18 mouse cellular contexts compared by ENCODE assay signal in genomic region chr11:53981396-53981795, GRCm38 (mm10). TPM values are rescaled to one million over a fixed set of nuclear protein-coding genes. Genes with fewer than 3 reads are reported as not detected.
DNase-seq lines count a peak whose midpoint lies in the region; ATAC-seq lines count a peak whose summit lies in the region.
"Had no signal": no experiment of that assay in that cellular context is flagged by ENCODE, and none has a peak within 500 bp of the region (broad histone marks: within the 10 kb centered on the region; RNA-seq: fewer than 3 reads in every experiment).

No protein-coding gene starts in this region.

- no peak overlapping the region for H3K9ac ChIP-seq in heart, embryonic 12.5 days
- H3K9ac ChIP-seq in midbrain, embryonic 11.5 days (ENCODE audit: low read length) = no peak overlapping the region
- no peak overlapping the region for H3K9ac ChIP-seq in midbrain, embryonic 13.5 days (replicated peaks)

- no peak overlapping the region for H3K4me2 ChIP-seq in heart, embryonic 12.5 days
- H3K4me2 ChIP-seq in midbrain, embryonic 11.5 days = no peak overlapping the region
- no peak overlapping the region for H3K4me2 ChIP-seq in midbrain, embryonic 13.5 days (replicated peaks)

- ATAC-seq in heart, embryonic 12.5 days (ENCODE audit: insufficient number of reproducible peaks, low FRiP score) = no peak
- ATAC-seq in midbrain, embryonic 11.5 days (ENCODE audit: low FRiP score) = no peak
- ATAC-seq in midbrain, embryonic 13.5 days = no peak
- ATAC-seq: activated CD4-positive, CD25-positive, alpha-beta regulatory T cell, adult 4 months; CD4-positive, CD25-positive, alpha-beta regulatory T cell, adult 4 months; Patski had no signal

- no peak overlapping the region for H3K27ac ChIP-seq in heart, embryonic 12.5 days (ENCODE audit: poor library complexity, severe bottlenecking)
- no peak overlapping the region for H3K27ac ChIP-seq in midbrain, embryonic 11.5 days (ENCODE audit: low read depth, low read length)
- no peak overlapping the region for H3K27ac ChIP-seq in midbrain, embryonic 13.5 days

- peaks cover 9% of the 10 kb centered on the region; the same call in 1 of the 2 replicates for H3K4me1 ChIP-seq in heart, embryonic 12.5 days (replicated peaks)
- peaks cover 2% of the 10 kb centered on the region for H3K4me1 ChIP-seq in midbrain, embryonic 11.5 days (ENCODE audit: control insufficient read depth, insufficient read depth, low read length)
- H3K4me1 ChIP-seq in midbrain, embryonic 13.5 days (replicated peaks) = peaks cover 7% of the 10 kb centered on the region

- H3K4me3 ChIP-seq in heart, embryonic 12.5 days = no peak overlapping the region
- no peak overlapping the region for H3K4me3 ChIP-seq in midbrain, embryonic 11.5 days (ENCODE audit: low read depth, low read length)
- no peak overlapping the region for H3K4me3 ChIP-seq in midbrain, embryonic 13.5 days (replicated peaks)

- DNase-seq in heart, adult 11 months = peak; percentile 64
- DNase-seq in midbrain, embryonic 11.5 days (ENCODE audit: low spot score, missing footprints) = peak; percentile 83
- DNase-seq: adrenal gland, adult 2 months; adrenal gland, adult 8-10 months; adrenal gland, postnatal 10 days; adrenal gland, postnatal 14 days; adrenal gland, postnatal 25 days; adrenal gland, postnatal 36 days; B cell, adult 2 months; cerebellum, adult 11 months; cerebellum, adult 11-12 months; cerebellum, adult 18-20 months had no signal

- H3K27me3 ChIP-seq in heart, embryonic 12.5 days (replicated peaks) = peaks cover 7% of the 10 kb centered on the region; the same call in 1 of the 2 replicates
- peaks cover 6% of the 10 kb centered on the region; the same call in 1 of the 2 replicates for H3K27me3 ChIP-seq in midbrain, embryonic 11.5 days (ENCODE audit: control insufficient read depth, insufficient read depth, low read length)
- H3K27me3 ChIP-seq in midbrain, embryonic 13.5 days = peaks cover 15% of the 10 kb centered on the region

- no peaks in the 10 kb centered on the region for H3K36me3 ChIP-seq in heart, embryonic 12.5 days
- H3K36me3 ChIP-seq in midbrain, embryonic 11.5 days (ENCODE audit: control insufficient read depth, insufficient read depth, low read length) = no peaks in the 10 kb centered on the region
- H3K36me3 ChIP-seq in midbrain, embryonic 13.5 days = no peaks in the 10 kb centered on the region
- H3K36me3 ChIP-seq: G1E had no signal

- WGBS in heart, embryonic 12.5 days = 80% methylated on average over 4 of the region's 4 CpGs
- 86% methylated on average over 4 of the region's 4 CpGs for WGBS in midbrain, embryonic 11.5 days
- 83% methylated on average over 4 of the region's 4 CpGs for WGBS in midbrain, embryonic 13.5 days

- H3K9me3 ChIP-seq in heart, embryonic 12.5 days (replicated peaks) = no peaks in the 10 kb centered on the region
- H3K9me3 ChIP-seq in midbrain, embryonic 11.5 days (ENCODE audit: control insufficient read depth, low read length) = no peaks in the 10 kb centered on the region
- H3K9me3 ChIP-seq in midbrain, embryonic 13.5 days = no peaks in the 10 kb centered on the region
- H3K9me3 ChIP-seq: G1E had no signal

RNA-seq across cellular contexts. Expression of gene Slc22a21, which starts 1.3 kb away (rescaled TPM):
- polyA plus RNA-seq in heart, embryonic 12.5 days (2016; fragmentation: Nextera tagmentation; extraction: Ambion mirVana) = 2.6 and 3.2 TPM in 2 replicates
- 2.5 and 2.9 TPM in 2 replicates for polyA plus RNA-seq in midbrain, embryonic 11.5 days (2014; fragmentation: Nextera tagmentation; extraction: Ambion mirVana)
- polyA plus RNA-seq in midbrain, embryonic 13.5 days (2015; fragmentation: Nextera tagmentation; extraction: Ambion mirVana) = 1.7 and 1.8 TPM in 2 replicates
- polyA plus RNA-seq: G1E had no signal

RNA-seq across cellular contexts. Expression of gene Slc22a4, which starts 46.5 kb away (rescaled TPM):
- polyA plus RNA-seq in heart, embryonic 12.5 days (2016; fragmentation: Nextera tagmentation; extraction: Ambion mirVana) = 4.0 and 4.3 TPM in 2 replicates
- 1.4 and 1.5 TPM in 2 replicates for polyA plus RNA-seq in midbrain, embryonic 11.5 days (2014; fragmentation: Nextera tagmentation; extraction: Ambion mirVana)
- 1.0 and 1.3 TPM in 2 replicates for polyA plus RNA-seq in midbrain, embryonic 13.5 days (2015; fragmentation: Nextera tagmentation; extraction: Ambion mirVana)
- polyA plus RNA-seq: CD4-positive, CD25-positive, alpha-beta regulatory T cell, adult 4 months; G1E had no signal
